Mouse (Mus musculus): ENCODE measurements around the gene Nim1k.

- TF ChIP-seq CTCF (IDR thresholded peaks at IDR 0.05; ENCODE audit: control insufficient read depth, insufficient read depth, insufficient read length) (no peak), FOSL1 (IDR thresholded peaks at IDR 0.05; ENCODE audit: insufficient read depth, low read length, poor library complexity, severe bottlenecking) (no peak)
Observed at GRCm38 (mm10) chr13:119710268-119710610, 45.4 kb downstream of the Nim1k start.
